Mouse (Mus musculus): ENCODE results near the gene Wfdc18. TPM values are rescaled to one million over a fixed set of nuclear protein-coding genes. Genes with fewer than 3 reads are reported as not detected.

The Wfdc18 gene
- total RNA-seq, 1 experiment: not detected

- Histone ChIP-seq H3K9ac (ENCODE audit: insufficient read depth, low read depth, low read length, poor library complexity, severe bottlenecking) (peak within 1 kb of the TSS; percentile 99), H3K4me3 (ENCODE audit: insufficient read depth in 1 of 2, low read depth in 1 of 2, low read length in 2 of 2, poor library complexity in 1 of 2, severe bottlenecking in 1 of 2) (peak within 1 kb of the TSS; percentile 88 to 98), H3K4me1 (ENCODE audit: control insufficient read depth in 2 of 2, insufficient read depth in 2 of 2, low read length in 2 of 2, poor library complexity in 1 of 2) (peaks cover 0 to 7% of the 10 kb centered on the region in 2 experiments; a peak in 2 of 4 replicates), H3K36me3 (ENCODE audit: control insufficient read depth, insufficient read depth, low read length, poor library complexity, severe bottlenecking) (peaks cover 14% of the 10 kb centered on the region), H3K9me3 (ENCODE audit: control insufficient read depth, insufficient read depth, low read depth, low read length) (no peaks in the 10 kb centered on the region), H3K27ac (ENCODE audit: insufficient read depth, low read depth, low read length, poor library complexity, severe bottlenecking) (peak within 1 kb of the TSS; percentile 80)
- TF ChIP-seq ZC3H11A (IDR thresholded peaks at IDR 0.05; ENCODE audit: borderline replicate concordance, low read depth, low read length) (no peak), ZNF384 (IDR thresholded peaks at IDR 0.05; ENCODE audit: low read depth, low read length) (no peak), MAFK (IDR thresholded peaks at IDR 0.05; ENCODE audit: insufficient read depth, low read depth, low read length) (no peak), HCFC1 (IDR thresholded peaks at IDR 0.05; ENCODE audit: borderline replicate concordance, insufficient read depth, low read length) (peak; percentile 84), CHD2 (IDR thresholded peaks at IDR 0.05; ENCODE audit: low read depth, low read length) (peak; percentile 63)
- peak; percentile 78 for DNase-seq (ENCODE audit: low read depth, low spot score)
- in situ Hi-C loops (cut with MboI; ENCODE audit: low sequenced_read_pairs in 2 of 2, unreplicated experiment in 2 of 2): no loop called here
These were observed 44.9 kb downstream of the Wfdc18 start, which contains the start of gene Heatr6 for GRCm38 (mm10) chr11:83753581-83754181. Gene Heatr6, plus strand, starts transcription at chr11:83753696.

- Histone ChIP-seq H3K27ac (ENCODE audit: insufficient read depth, low read depth, low read length, poor library complexity, severe bottlenecking) (no peak overlapping the region), H3K36me3 (ENCODE audit: control insufficient read depth, insufficient read depth, low read length, poor library complexity, severe bottlenecking) (peaks cover 19% of the 10 kb centered on the region), H3K9me3 (ENCODE audit: control insufficient read depth, insufficient read depth, low read depth, low read length) (no peaks in the 10 kb centered on the region), H3K4me1 (ENCODE audit: control insufficient read depth in 2 of 2, insufficient read depth in 2 of 2, low read length in 2 of 2, poor library complexity in 1 of 2) (peaks cover 0 to 7% of the 10 kb centered on the region in 2 experiments; a peak in 2 of 4 replicates), H3K9ac (ENCODE audit: insufficient read depth, low read depth, low read length, poor library complexity, severe bottlenecking) (peak overlapping the region; percentile 99), H3K4me3 (ENCODE audit: insufficient read depth in 1 of 2, low read depth in 1 of 2, low read length in 2 of 2, poor library complexity in 1 of 2, severe bottlenecking in 1 of 2) (peak overlapping the region; percentile 88 to 98)
- TF ChIP-seq ZNF384 (IDR thresholded peaks at IDR 0.05; ENCODE audit: low read depth, low read length) (no peak), MAFK (IDR thresholded peaks at IDR 0.05; ENCODE audit: insufficient read depth, low read depth, low read length) (no peak), HCFC1 (IDR thresholded peaks at IDR 0.05; ENCODE audit: borderline replicate concordance, insufficient read depth, low read length) (no peak), ZC3H11A (IDR thresholded peaks at IDR 0.05; ENCODE audit: borderline replicate concordance, low read depth, low read length) (no peak)
- no peak for DNase-seq (ENCODE audit: low read depth, low spot score)
- in situ Hi-C loops (cut with MboI; ENCODE audit: low sequenced_read_pairs in 2 of 2, unreplicated experiment in 2 of 2): no loop called here
These were observed 45.4 kb downstream of the Wfdc18 start for GRCm38 (mm10) chr11:83754227-83754626.

Other genes starting within 250 kb of the Wfdc18 start
- 0.79 and 1.3 TPM in 2 replicates for gene Mmp28, start 245.9 kb upstream of the Wfdc18 start, total RNA-seq (2012; rRNA removed)
- 33.8 and 53.8 TPM in 2 replicates for gene Taf15, start 235.9 kb upstream of the Wfdc18 start, total RNA-seq (2012; rRNA removed)
- not detected in 2 replicates for gene Heatr9, start 186.8 kb upstream of the Wfdc18 start, total RNA-seq (2012; rRNA removed)
- gene Ccl5, start 178.5 kb upstream of the Wfdc18 start, total RNA-seq (2012; rRNA removed): not detected in 2 replicates
- gene Ccl9, start 130.4 kb upstream of the Wfdc18 start, total RNA-seq (2012; rRNA removed): 0.18 TPM in 1 of 2 replicates, not detected in the other
- gene Ccl6, start 115.9 kb upstream of the Wfdc18 start, total RNA-seq (2012; rRNA removed): 0.36 and 0.42 TPM in 2 replicates
- gene Rpl9-ps1, start 63.4 kb upstream of the Wfdc18 start, total RNA-seq (2012; rRNA removed): not detected in 2 replicates
- gene Ccl3, start 59.7 kb upstream of the Wfdc18 start, total RNA-seq (2012; rRNA removed): 1.1 and 1.3 TPM in 2 replicates
- not detected in 2 replicates for gene Ccl4, start 46.4 kb upstream of the Wfdc18 start, total RNA-seq (2012; rRNA removed)
- gene Wfdc17, start 5.0 kb upstream of the Wfdc18 start, total RNA-seq (2012; rRNA removed): not detected in 2 replicates
- gene Wfdc21, start 37.9 kb downstream of the Wfdc18 start, total RNA-seq (2012; rRNA removed): not detected in 2 replicates
- gene Heatr6, start 44.7 kb downstream of the Wfdc18 start, total RNA-seq (2012; rRNA removed): 16.7 and 19.5 TPM in 2 replicates
- 0.16 and 0.40 TPM in 2 replicates for gene Hnf1b, start 141.0 kb downstream of the Wfdc18 start, total RNA-seq (2012; rRNA removed)
- gene Ddx52, start 233.0 kb downstream of the Wfdc18 start, total RNA-seq (2012; rRNA removed): 33.9 and 44.1 TPM in 2 replicates

Measured in ES-E14 (cell line).